Mouse (Mus musculus) liver, postnatal 0 days (tissue): ENCODE results near the gene Glo1.
"Not testable (repeated sequence)": the region's sequence is repeated elsewhere in the genome, so short reads cannot be mapped to it uniquely, and the experiment has no call there.

Experiments used
- CTCF ChIP-seq: sonication (generic); IDR thresholded peaks from 2 replicates; pipeline ENCODE4 v1.5.1; 2016; ENCODE audit warnings: antibody characterized with exemption, low read depth
- EP300 ChIP-seq: IDR thresholded peaks from 2 replicates; pipeline ENCODE4 v1.6.1; 2016; ENCODE audit warnings: antibody characterized with exemption, low read depth, mild to moderate bottlenecking

DNA sequence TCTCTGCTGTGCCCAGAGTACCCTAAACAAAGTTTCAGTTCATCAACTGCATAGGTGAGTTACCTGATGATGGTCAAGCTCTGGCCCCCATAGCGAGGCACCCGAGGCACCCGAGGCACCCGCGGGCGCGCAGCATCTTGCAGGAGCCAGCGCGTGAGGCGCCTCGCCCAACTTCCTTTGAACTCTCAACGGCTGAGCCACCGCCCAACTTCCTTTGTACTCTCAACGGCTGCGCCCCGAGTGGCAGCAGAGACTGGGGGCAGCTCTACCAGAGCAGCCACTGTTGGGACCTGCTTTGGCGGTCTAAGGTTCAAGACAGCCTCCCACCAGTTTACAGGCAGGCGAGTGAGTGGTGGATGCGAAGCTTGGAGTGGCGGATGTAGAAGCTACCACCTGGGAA lies at the start of gene Glo1:
- not testable (repeated sequence) for TF ChIP-seq CTCF, EP300
